Mouse (Mus musculus): ENCODE results near the gene Gm26566. TPM values are rescaled to one million over a fixed set of nuclear protein-coding genes. Genes with fewer than 3 reads are reported as not detected.

The Gm26566 gene
- 1.1 and 2.1 TPM in 2 replicates for polyA plus RNA-seq (2015; fragmentation: Nextera tagmentation; extraction: Ambion mirVana)

GRCm38 (mm10) chr4:88721791-88722721, at the start of gene Gm26566, which contains the start of gene Klhl9:
Gm26566 (plus strand) TSS chr4:88721805.
Klhl9 (minus strand) TSS chr4:88722465.
- H3K27ac ChIP-seq = peak within 1 kb of the TSS; percentile 95
- H3K36me3 ChIP-seq (ENCODE audit: poor library complexity, severe bottlenecking) = peaks cover 18% of the 10 kb centered on the region
- peak within 1 kb of the TSS; percentile 93 for H3K4me3 ChIP-seq
- H3K27me3 ChIP-seq = no peaks in the 10 kb centered on the region
- peaks cover 35% of the 10 kb centered on the region for H3K4me1 ChIP-seq
- H3K9ac ChIP-seq = peak within 1 kb of the TSS; percentile 99
- H3K4me2 ChIP-seq = peak within 1 kb of the TSS; percentile 87
- peak; percentile 98 for ATAC-seq
- WGBS = under 1% methylated on average over 82 of the region's 82 CpGs
- H3K9me3 ChIP-seq (replicated peaks) = no peaks in the 10 kb centered on the region

DNA sequence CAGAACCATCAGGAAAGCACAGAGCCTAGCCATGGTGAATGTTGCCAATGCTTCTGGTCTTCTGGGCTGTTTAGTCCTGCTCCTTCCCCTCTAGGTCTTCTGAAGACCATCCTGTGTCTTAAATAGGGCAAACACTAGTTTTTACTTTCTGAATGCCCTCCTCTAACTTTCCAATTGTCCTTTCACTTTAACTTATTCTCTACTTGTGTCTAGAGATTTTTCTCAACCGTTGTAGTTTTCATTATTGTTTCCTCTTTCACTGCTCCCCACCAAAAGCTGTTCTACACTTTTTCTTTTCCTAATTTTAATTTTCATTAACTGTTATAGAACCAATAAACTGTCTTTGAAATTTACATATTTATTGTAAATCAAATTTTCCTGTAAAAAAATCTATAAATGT, 44.8 kb upstream of the Gm26566 start, which contains the start of gene Ifna16:
Gene Ifna16 (minus strand): TSS at position 101 of the 400 bp plus-strand sequence.
- WGBS = 91% methylated on average over 1 of the region's 1 CpGs
- no peak within 1 kb of the TSS for H3K4me2 ChIP-seq
- H3K36me3 ChIP-seq (ENCODE audit: poor library complexity, severe bottlenecking) = no peaks in the 10 kb centered on the region
- no peak within 1 kb of the TSS for H3K4me3 ChIP-seq
- no peaks in the 10 kb centered on the region for H3K4me1 ChIP-seq
- H3K27ac ChIP-seq = no peak within 1 kb of the TSS
- no peaks in the 10 kb centered on the region for H3K27me3 ChIP-seq
- no peak within 1 kb of the TSS for H3K9ac ChIP-seq
- no peaks in the 10 kb centered on the region for H3K9me3 ChIP-seq (replicated peaks)
- ATAC-seq = no peak

GRCm38 (mm10) chr4:88680362-88680761, 41.2 kb upstream of the Gm26566 start:
- H3K27ac ChIP-seq = no peak overlapping the region
- H3K4me2 ChIP-seq = no peak overlapping the region
- WGBS = 46% methylated on average over 8 of the region's 8 CpGs
- H3K4me3 ChIP-seq = no peak overlapping the region
- no peaks in the 10 kb centered on the region for H3K9me3 ChIP-seq (replicated peaks)
- H3K9ac ChIP-seq = no peak overlapping the region
- H3K4me1 ChIP-seq = no peaks in the 10 kb centered on the region
- no peaks in the 10 kb centered on the region for H3K27me3 ChIP-seq
- ATAC-seq = no peak
- no peaks in the 10 kb centered on the region for H3K36me3 ChIP-seq (ENCODE audit: poor library complexity, severe bottlenecking)

DNA sequence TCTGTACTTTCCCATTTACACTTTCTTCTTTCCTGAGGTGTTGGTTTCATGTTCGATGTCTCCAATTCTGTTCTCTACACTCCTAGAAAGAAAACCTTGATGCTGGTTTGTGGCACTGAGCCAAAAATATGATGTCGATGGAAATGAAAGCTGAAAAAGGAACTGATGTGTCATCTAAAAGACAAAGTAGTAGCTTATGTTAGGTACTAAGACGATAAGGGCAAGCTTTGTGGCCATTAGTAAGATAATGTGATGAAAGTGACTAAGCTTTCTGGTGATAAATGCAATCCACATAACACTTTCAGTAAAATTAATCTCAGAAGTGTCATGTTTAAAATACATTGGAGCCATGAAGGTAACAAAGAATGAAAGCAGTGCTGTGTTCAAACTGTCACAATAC, 40.3 kb upstream of the Gm26566 start:
- no peak overlapping the region for H3K4me2 ChIP-seq
- WGBS = 80% methylated on average over 3 of the region's 3 CpGs
- no peak for ATAC-seq
- H3K4me3 ChIP-seq = no peak overlapping the region
- no peaks in the 10 kb centered on the region for H3K27me3 ChIP-seq
- H3K36me3 ChIP-seq (ENCODE audit: poor library complexity, severe bottlenecking) = no peaks in the 10 kb centered on the region
- H3K9ac ChIP-seq = no peak overlapping the region
- H3K9me3 ChIP-seq (replicated peaks) = no peaks in the 10 kb centered on the region
- H3K4me1 ChIP-seq = no peaks in the 10 kb centered on the region
- no peak overlapping the region for H3K27ac ChIP-seq

DNA sequence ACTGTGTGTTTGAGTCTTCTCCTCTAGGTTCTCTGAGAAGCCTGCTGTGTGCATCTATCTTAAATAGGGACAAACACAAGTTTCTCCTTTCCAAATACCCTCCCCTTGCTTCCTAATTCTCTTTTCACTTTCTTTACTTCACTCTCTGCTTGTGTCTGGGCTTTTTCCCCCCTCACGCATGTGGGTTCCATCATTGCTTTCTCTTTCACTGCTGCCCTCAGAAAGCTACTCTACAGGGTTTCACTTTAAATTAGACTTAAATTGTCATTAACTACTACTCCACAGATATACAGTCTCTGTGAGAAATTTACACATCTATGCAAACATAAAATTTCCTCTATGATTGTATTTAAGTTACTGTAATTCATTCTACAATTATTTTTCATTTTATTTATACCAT, 37.8 kb upstream of the Gm26566 start, which contains the start of gene Ifna2:
Gene Ifna2 (minus strand): TSS at position 101 of the 400 bp plus-strand sequence.
- Histone ChIP-seq H3K4me3 (no peak within 1 kb of the TSS), H3K27me3 (no peaks in the 10 kb centered on the region)
- ATAC-seq = no peak

DNA sequence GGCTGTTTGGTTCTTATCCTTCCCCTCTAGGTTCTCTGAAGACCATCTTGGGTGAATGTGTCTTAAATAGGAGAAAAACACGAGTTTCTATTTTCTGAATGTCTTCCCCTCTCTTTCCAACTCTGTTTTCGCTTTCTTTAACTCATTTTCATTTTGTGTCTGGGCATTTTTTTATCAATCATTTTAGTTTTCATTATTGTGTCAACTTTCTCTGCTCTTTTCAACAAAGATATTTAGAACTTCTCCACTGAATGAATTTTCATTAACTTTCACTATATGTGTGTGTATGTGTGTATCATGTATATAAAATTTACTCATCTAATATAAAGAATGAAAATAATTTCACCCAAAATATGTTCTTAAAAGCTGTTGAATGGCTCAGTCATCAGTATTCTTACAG, 30.3 kb upstream of the Gm26566 start, which contains the start of gene Ifnab:
Gene Ifnab (minus strand): TSS at position 101 of the 400 bp plus-strand sequence.
- no peaks in the 10 kb centered on the region for H3K9me3 ChIP-seq (replicated peaks)
- H3K36me3 ChIP-seq (ENCODE audit: poor library complexity, severe bottlenecking) = no peaks in the 10 kb centered on the region
- no peaks in the 10 kb centered on the region for H3K27me3 ChIP-seq
- WGBS = 71% methylated on average over 2 of the region's 2 CpGs
- no peaks in the 10 kb centered on the region for H3K4me1 ChIP-seq
- H3K4me2 ChIP-seq = no peak within 1 kb of the TSS
- no peak within 1 kb of the TSS for H3K27ac ChIP-seq
- H3K9ac ChIP-seq = no peak within 1 kb of the TSS
- ATAC-seq = no peak
- no peak within 1 kb of the TSS for H3K4me3 ChIP-seq

More for the DNA sequence above, 37.8 kb upstream of the Gm26566 start, which contains the start of gene Ifna2:
- no peak within 1 kb of the TSS for H3K4me2 ChIP-seq
- no peak within 1 kb of the TSS for H3K9ac ChIP-seq
- H3K36me3 ChIP-seq (ENCODE audit: poor library complexity, severe bottlenecking) = no peaks in the 10 kb centered on the region
- WGBS = 93% methylated on average over 1 of the region's 1 CpGs
- H3K4me1 ChIP-seq = no peaks in the 10 kb centered on the region
- H3K27ac ChIP-seq = no peak within 1 kb of the TSS
- H3K9me3 ChIP-seq (replicated peaks) = no peaks in the 10 kb centered on the region

DNA sequence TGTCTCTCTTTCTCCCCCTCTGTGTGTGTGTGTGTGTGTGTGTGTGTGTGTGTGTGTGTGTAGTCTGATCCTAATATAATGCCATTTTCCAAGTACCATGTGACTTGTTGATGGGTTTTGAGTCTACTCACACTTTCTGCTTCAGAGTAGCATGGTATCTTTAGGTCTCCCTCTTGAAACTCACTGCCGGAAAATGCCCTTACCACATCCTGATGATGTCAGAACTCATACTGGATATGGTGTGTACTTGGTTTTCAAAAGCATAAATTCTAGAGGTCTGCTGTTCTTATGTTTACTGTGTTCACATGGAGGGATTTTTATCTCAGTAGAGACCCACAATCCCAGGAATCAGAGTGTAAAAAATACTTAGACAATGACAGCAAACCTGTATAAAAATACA, 29.1 kb upstream of the Gm26566 start:
- 94% methylated on average over 1 of the region's 1 CpGs for WGBS
- ATAC-seq = no peak

DNA sequence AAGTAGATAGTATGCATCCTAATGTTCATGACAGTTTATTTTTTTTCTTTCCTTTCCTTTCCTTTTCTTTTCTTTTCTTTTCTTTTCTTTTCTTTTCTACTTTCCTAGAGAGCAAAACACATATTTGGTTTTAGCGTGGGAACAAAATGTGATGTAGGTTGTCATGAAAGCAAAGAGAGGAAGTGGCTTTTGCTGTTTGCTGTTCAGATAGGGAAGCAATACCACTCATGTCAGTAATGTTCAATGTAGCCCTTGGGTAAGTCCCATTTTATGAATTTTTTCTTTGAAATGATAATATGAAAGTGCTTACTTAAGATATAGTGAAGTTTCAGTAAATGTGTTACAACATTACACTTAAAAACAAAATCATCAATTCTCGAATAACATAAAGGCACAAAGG, 28.2 kb upstream of the Gm26566 start:
- no peaks in the 10 kb centered on the region for H3K27me3 ChIP-seq
- no peaks in the 10 kb centered on the region for H3K9me3 ChIP-seq (replicated peaks)
- no peaks in the 10 kb centered on the region for H3K4me1 ChIP-seq
- H3K27ac ChIP-seq = no peak overlapping the region
- no peak overlapping the region for H3K4me3 ChIP-seq
- no peak for ATAC-seq
- H3K36me3 ChIP-seq (ENCODE audit: poor library complexity, severe bottlenecking) = no peaks in the 10 kb centered on the region
- WGBS = 81% methylated on average over 2 of the region's 2 CpGs
- H3K9ac ChIP-seq = no peak overlapping the region
- H3K4me2 ChIP-seq = no peak overlapping the region

More for the DNA sequence above, 29.1 kb upstream of the Gm26566 start:
- Histone ChIP-seq H3K27ac (no peak overlapping the region), H3K4me3 (no peak overlapping the region), H3K27me3 (no peaks in the 10 kb centered on the region), H3K4me1 (no peaks in the 10 kb centered on the region), H3K9me3 (replicated peaks) (no peaks in the 10 kb centered on the region), H3K9ac (no peak overlapping the region), H3K4me2 (no peak overlapping the region), H3K36me3 (ENCODE audit: poor library complexity, severe bottlenecking) (no peaks in the 10 kb centered on the region)

DNA sequence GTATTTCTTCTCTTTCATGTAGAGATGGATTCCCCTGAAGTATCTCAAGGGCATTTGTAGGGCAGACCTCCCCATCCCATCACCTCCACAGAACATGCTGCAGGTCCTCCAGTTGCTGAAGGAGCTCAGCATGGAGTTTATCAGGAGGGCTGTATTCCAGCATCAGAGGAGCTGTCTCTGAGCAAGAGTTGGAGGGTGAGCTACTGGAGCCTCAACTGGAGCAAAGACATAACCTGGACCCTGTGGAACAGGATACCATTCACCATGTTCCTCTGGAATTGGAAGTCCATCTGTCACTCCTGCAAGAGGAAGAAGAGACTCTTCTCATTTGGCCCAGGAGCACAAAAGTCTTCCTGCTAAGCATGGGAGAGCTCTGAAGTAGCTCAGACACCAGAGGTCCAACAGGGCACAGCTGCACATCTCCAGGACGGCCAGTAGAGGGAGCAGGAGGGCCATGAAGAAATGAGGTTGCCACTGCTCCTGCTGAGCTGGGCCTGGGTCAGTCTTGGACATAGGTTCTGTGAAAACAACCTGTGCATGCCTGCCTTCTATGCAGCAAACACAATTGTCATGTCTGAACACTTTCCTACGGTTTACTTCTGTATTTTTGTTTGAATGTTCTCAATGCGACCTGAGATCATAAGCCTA, 25.2 kb upstream of the Gm26566 start:
- no peaks in the 10 kb centered on the region for H3K4me1 ChIP-seq
- 28% methylated on average over 3 of the region's 3 CpGs for WGBS
- H3K4me2 ChIP-seq = no peak overlapping the region
- no peak overlapping the region for H3K9ac ChIP-seq
- no peaks in the 10 kb centered on the region for H3K9me3 ChIP-seq (replicated peaks)
- no peaks in the 10 kb centered on the region for H3K27me3 ChIP-seq
- ATAC-seq = peak; percentile 76
- H3K4me3 ChIP-seq = no peak overlapping the region
- H3K27ac ChIP-seq = no peak overlapping the region
- no peaks in the 10 kb centered on the region for H3K36me3 ChIP-seq (ENCODE audit: poor library complexity, severe bottlenecking)

DNA sequence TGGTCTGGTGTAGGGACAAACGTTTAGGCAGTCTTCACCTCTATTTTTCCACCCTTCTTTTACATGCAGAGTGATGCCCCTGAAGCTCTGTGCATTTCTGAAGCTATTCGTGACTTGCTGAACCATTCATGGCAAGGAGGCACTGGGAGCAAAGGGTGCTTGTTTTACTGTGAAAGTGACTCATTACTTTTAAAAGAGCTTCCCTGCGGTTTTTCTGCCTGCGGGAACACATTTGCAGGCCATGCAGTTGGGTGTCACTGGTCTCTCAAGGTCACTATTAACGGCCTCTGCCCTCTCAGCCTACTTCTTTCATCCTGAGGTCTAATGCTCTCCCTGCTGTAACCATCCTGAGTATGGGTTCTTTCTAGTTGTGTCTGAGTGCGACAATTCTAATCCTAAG, 24.5 kb upstream of the Gm26566 start:
- ATAC-seq = no peak
- 62% methylated on average over 6 of the region's 6 CpGs for WGBS
- no peaks in the 10 kb centered on the region for H3K36me3 ChIP-seq (ENCODE audit: poor library complexity, severe bottlenecking)

DNA sequence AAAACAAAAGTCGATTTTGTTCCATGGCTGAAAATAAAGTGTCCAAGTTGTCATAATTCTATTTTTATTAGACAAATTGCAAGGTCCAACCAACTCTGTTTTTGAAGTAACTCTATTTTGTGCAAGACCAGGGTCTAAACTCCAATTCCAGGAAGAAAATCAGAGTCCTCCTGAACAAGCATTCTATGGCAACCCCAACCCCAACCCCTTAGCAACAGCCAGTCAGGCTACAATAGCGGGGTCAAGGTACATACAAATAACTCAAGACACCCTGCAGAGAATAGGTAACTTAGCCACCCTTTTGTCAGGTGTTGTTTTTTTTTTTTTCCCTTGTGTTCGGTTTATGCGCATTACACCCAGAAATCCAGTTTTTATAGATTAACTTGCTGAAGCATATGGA, 23.9 kb upstream of the Gm26566 start:
- no peak for ATAC-seq
- 81% methylated on average over 4 of the region's 4 CpGs for WGBS

More for the DNA sequence above, 24.5 kb upstream of the Gm26566 start:
- H3K27me3 ChIP-seq = no peaks in the 10 kb centered on the region
- H3K27ac ChIP-seq = no peak overlapping the region
- H3K9ac ChIP-seq = no peak overlapping the region
- H3K4me1 ChIP-seq = no peaks in the 10 kb centered on the region
- no peaks in the 10 kb centered on the region for H3K9me3 ChIP-seq (replicated peaks)
- no peak overlapping the region for H3K4me2 ChIP-seq
- no peak overlapping the region for H3K4me3 ChIP-seq

GRCm38 (mm10) chr4:88698781-88699180, 22.8 kb upstream of the Gm26566 start:
- H3K4me1 ChIP-seq = no peaks in the 10 kb centered on the region
- H3K9me3 ChIP-seq (replicated peaks) = no peaks in the 10 kb centered on the region
- H3K4me2 ChIP-seq = no peak overlapping the region
- 86% methylated on average over 5 of the region's 5 CpGs for WGBS
- no peak overlapping the region for H3K27ac ChIP-seq
- H3K9ac ChIP-seq = no peak overlapping the region
- no peak overlapping the region for H3K4me3 ChIP-seq
- no peaks in the 10 kb centered on the region for H3K36me3 ChIP-seq (ENCODE audit: poor library complexity, severe bottlenecking)
- no peak for ATAC-seq
- no peaks in the 10 kb centered on the region for H3K27me3 ChIP-seq

More for the DNA sequence above, 23.9 kb upstream of the Gm26566 start:
- Histone ChIP-seq H3K27ac (no peak overlapping the region), H3K4me3 (no peak overlapping the region), H3K4me2 (no peak overlapping the region), H3K36me3 (ENCODE audit: poor library complexity, severe bottlenecking) (no peaks in the 10 kb centered on the region), H3K9me3 (replicated peaks) (no peaks in the 10 kb centered on the region), H3K9ac (no peak overlapping the region), H3K27me3 (no peaks in the 10 kb centered on the region), H3K4me1 (no peaks in the 10 kb centered on the region)
